Mouse (Mus musculus): ENCODE results near the gene AC124108.1.

Gene AC124108.1

DNA sequence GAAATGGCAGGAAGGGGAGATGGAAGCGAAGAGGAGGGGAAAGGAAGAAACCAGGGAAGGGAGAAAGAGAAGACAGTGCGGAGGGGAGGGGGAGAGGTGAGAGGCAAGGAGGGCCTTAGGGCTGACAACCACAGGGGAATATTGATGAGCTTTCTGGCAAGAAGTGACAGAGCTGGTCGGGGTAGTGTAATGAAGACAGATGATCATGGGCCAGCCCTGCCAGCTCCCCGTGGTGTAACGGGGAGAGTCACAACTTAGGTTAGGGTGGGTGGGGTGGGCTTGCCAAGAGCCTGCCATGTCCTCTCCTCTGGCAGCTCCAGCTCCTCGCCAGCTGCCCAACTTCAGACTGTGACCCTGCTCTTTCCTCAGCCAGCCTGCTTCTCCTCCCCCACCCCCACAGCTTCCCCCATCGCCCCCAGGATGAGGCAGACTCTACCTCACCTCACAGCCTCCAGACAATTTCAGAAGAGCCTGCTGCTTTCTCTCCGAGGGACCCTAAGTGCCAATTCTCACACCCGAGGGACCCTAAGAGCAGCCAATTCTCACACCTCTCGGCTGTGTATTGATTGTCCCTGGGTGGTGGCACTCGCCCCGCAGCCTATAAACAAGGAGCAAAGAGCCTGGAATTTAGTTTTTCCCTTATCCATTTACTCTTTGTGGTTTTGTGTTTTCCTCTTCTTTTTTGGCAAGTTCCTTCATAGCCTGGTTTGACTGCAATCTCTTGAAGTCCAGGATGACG is 26.3 kb upstream of the AC124108.1 start:
- peak in 1 of 2 experiments; percentile 55 for DNase-seq

DNA sequence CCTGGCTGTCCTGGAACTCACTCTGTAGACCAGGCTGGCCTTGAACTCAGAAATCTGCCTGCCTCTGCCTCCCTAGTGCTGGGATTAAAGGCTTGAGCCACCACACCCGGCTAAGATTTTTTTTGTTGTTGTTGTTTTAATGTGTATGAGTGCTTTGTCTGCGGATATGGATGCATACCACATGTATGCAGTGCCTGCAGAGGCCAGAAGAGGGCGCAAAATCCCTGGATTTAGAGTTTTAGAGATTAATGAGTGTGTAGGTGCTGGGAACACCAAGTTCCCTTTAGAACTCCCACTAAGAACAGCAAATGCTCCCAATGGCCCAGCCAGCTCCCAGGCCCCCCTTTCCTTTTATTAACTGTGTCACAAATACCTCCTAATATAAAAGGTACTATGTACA is 25.4 kb upstream of the AC124108.1 start:
- DNase-seq = peak in 1 of 2 experiments; percentile 67

DNA sequence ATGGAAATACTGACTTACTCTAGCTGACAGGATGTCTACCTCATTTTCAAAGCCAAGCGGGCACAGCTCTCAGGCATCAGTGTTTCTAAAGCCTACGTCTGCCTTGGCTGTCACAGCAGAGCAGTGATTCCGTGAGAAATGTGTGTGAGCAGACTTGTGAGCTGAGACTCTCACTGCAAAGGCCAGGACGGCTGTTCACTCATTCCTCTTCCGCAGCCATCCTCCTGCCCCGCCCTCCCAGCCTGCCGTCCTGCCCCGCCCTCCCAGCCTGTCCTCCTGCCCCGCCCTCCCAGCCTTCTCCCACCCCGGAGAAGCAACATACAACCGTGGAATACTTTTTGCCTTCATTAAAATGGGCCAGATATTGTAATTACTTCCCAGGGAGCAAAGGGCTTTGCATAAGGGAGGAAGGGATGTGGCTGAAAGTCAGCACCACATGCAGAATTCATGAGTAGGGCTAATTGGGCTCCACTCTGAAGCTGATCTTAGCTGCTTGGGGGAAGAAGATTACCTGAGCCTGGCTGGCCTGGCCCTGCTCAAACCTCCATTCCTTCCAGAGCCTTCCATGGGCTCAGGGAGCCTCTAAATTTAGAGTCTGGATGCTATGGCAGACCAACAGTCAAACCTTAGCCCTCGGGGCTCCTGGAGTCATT is 23.0 kb upstream of the AC124108.1 start:
- DNase-seq = peak; percentile 58 to 73

DNA sequence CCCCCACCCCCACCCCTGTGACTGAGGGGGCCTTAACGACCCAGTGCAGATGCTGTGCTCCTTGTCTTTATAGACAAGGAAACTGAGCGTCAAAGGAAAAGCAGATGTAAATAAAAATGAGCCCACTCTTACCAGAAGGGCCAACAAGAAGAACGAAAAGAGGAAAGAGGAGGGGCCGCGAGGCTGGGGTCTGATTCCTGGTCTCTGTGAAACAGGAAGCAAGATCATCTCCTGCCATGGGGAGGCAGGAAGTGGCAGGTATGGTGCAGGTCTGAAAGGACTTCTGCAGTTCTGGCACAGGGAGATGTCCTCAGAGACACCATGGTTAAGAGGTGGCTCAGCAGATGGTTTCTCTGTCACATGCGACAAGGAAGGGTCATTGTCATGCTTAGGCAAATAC is 20.6 kb upstream of the AC124108.1 start:
- no peak for DNase-seq

DNA sequence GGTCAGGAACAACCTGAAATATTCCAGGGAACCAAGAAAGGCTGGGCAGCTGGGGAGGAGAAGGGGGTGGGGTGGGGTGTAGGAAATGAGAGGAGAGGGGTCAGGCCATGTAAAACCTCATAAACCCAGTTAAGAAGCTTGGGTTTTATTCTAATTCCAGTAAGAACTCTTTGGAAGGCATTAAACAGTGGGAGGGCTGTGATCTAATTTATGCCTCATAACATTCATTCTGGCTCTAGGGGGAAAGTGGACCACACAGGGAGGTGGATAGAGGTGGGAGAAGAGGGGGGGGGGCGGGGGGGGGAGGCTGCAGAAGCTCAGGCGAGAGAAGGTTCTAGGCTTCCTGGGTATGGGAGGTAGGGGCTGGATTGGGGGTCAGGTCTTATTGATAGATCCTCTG is 19.6 kb upstream of the AC124108.1 start:
- DNase-seq = no peak

DNA sequence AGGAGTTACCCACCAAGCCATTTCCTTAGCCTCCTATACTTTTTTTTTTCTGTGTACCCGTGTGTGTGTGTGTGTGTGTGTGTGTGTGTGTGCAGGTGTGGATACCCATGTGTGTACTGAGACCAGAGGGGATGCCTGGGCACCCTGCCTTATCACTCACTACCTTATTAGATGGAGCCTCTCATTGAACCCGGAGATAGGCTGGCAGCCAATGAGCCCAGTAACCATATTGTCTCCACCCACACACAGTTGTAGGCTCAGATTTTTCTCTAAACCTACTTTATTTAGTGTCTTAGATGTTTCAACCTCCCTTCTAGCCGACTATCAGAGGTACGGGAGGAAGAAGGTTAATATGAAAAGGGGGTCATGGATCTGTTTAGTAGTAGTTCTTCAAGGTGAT is 5.0 kb upstream of the AC124108.1 start:
- DNase-seq = no peak

DNA sequence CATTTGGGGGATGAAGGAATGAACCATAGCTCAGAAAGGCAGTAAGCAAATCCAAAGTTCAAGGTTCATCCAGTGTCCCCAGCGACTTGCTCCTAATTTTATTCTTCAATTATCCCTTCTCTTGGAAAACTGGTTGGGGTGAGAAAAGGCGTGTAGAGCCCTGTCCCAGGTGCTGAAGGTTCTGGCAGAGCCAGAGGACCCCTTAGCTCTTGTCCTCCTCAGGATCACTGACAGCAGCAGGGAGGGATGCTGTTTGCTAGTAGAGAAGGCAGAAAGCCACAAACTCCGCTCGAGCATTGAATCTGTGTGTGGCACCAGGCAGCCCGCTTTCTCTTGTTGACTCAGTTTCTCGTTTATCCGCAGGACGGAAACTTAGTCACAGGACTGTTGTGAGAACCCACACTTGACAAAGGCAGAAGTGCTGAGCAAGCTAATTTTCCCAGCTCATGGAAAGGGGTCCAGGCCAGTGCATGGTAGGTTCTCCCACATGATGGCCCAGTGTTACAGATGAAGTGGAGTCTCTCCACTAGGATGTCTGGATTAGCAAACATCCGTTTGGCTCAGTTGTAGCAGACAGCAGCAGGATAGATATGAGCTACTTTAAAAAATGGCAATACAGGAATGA is 2.7 kb upstream of the AC124108.1 start:
- DNase-seq = no peak

DNA sequence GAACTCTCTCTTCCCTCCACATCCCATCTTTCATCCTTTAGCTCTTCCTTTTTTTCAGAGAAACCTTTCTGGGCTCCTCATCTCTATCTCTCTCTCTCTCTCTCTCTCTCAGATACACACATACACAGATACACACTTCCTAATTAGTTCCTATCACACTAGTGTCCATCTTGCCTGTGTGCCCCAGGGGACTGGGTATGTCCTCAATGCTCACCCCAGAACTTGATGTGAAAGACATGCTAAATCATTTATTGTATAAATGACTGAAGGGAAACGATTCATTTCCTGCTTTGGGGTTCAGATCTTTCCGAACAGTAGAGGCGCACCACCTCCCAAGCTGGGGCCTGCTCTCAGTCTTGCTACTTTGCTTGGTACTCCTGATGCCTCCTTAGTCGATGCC is 2.0 kb upstream of the AC124108.1 start:
- DNase-seq = no peak

DNA sequence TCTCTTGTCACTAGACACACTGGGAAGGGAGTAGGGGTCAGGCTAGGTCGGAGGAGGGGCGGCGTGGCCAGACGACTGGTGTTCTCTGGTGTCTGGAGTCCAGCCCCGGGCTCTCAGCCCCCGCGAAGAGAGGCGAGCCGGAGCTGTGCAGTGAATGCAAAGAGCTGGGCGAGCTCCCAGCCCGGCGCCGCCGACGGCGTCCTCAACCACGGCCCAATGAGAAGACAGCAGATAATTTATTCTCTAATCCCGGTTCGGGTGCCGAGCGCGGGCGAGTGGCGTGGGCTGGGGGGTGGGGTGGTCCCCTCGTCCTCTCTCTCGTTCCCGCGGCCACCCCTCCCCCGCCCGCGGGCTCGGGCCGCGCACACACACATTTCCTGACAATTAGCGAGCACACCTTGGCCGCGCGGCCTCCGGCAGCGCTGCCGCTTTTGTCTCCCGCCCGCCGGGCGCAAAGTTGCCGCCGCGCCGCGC is 1.2 kb upstream of the AC124108.1 start:
- peak; percentile 80 to 84 for DNase-seq

DNA sequence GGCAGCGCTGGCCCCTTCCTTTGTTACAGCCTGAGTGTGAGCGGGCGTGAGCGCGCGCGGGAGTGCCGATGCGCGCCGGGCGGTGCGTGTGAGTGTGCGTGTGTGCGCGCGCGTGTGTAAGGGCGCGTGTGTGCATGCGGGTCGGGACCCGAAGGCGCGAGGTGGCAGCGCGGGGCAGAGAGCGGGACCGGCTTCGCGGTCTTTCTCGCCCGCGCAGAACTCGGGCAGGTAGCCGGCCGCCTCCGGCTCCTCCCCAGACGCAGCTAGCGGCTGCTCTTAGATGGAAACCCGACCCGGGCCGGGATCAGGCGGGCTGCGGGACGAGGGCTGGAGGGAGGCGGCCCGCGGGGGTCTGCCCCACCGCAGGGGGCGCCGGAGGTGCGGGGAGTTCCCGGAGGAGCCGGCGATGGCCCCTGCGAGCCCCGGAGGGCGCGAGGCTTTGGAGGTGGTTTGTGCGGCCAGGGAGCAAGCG is 600 bp upstream of the AC124108.1 start:
- peak; percentile 64 to 66 for DNase-seq

DNA sequence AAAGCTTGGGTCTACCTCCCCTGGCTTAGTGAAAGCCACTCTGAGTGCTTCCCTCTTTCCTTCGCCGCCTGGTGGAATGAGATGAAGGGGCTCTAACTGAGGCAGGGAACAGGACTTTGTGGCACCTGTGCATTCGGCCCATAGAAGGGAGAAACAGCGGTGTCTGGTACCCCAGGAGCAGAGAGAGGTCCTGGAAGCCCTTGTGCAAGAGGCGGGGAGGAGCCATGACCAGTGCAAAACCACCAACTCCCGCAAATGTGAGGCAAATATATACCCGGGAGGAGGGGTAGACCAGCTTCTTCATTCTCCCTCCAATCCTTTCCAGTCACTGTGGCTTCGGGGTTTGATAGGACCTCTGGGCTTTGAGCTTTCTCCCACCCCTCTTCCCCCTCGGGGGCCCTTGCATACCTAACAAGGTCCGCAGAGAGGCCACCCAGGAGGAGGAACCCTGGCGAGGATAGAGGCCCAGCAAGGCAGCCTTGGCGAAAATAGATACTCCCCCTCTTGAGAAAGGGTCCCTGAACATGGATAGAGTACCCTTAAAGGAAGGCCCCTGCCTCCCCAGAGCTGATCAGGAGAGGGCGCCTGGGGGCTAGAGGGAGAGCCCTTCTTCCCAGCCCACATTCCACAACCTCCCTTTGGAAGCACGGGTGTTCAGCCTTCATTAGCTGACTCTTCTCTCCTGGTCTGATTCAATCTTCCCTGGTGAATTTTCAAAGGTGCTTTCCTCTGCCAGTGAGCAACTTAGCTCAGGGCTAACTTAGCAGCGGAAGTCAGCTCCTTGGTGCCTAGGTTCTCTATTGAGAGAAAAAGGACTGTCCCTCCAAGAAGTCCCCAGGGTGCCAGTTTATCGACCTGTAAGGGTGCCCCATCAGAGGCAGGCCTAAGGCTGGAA is 776 bp downstream of the AC124108.1 start:
- peak; percentile 60 to 73 for DNase-seq

DNA sequence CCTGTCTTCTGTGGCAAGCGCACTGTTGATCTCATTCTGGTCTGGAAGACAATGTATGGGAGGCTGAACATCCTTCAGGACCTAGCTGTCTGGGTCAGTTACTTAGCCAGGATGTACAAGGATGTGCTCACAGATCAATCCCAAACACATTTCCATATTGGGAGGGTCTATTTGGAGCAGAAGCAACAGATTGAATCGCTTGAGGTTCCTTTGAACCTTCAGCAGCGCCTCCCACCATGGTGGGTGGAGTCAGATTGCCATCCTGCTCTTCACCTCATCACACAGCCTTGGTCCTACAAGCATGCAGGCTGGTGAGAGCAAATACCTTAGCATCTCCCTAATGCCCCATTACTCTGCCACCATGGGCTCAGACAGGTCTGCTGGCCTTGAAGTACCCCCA is 2.5 kb downstream of the AC124108.1 start:
- DNase-seq = no peak

DNA sequence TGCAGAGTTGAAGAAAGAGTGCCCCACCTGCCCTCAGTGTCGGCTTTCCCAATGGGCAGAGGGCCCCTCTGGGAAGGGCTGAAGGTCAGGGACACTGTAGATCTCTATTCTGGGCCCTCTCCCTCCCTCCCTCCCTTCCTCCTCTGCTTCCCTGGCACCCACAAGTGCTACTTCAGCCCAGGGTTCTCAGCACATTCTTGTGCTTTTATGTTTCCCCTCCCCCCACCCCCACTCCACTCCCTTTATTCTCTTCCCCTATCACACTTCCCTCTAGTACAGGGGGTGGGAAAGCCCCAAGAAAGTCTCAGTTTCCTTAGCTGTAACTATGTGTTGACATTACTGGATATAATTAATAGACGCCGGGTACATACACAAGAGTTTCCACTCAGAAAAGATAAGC is 3.4 kb downstream of the AC124108.1 start:
- no peak for DNase-seq

DNA sequence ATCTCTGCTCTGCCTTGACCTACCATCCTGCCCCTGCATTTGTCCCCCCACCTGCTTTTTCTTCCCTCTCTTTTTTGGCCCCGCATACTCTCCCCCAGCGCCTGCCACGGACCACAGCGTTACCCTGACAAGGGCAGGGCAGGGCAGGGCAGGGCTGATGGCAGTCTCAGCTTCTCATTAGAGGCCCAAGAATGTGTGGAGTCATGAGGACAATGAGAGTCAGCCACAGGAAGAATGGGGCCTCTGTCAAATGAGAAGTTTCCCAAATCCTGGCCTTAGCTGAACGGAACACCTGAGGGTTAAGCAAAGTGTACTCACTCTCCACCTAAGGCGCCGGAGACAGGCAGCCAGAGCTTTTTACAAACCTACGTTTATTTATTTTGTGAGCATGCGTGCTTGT is 3.8 kb downstream of the AC124108.1 start:
- DNase-seq = no peak

DNA sequence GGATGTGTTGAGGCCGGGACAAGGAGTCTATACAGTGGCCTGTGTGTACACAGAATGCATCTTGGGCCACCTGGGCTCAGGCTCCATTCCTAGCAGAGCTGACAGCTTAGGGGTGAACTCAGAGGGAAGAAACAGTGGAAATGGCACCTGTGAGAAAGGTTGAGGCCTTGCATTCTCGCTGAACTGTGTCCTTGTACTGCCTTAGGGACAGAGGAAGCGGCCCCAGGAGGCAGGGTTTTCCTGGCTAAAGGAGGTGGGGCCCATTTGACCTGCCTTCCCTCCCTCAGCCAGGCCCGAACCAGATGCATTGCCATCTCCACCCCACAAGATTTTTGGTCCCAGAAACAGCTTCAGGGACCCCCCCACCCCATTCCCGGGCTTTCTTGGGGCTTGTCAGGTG is 4.4 kb downstream of the AC124108.1 start:
- no peak for DNase-seq

DNA sequence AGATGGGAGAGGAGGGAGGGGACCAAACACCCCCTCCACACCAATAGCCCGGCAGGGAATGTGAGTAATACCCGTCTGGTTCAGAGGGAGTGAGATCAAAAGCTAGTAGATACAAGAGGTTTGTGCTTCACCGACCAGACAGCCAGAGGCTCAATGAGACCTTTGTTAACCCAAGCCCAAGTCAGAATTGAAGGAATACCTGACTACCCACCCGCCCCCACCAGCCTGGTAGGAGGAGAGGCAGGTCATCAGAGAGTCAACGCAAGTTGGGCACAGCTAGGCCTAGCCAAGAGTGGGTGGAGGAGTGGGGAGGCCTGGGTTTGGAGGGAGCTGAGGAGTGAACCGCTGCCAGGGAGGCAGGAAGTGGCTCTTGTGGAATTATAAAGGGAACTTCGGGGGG is 5.1 kb downstream of the AC124108.1 start:
- DNase-seq = no peak

DNA sequence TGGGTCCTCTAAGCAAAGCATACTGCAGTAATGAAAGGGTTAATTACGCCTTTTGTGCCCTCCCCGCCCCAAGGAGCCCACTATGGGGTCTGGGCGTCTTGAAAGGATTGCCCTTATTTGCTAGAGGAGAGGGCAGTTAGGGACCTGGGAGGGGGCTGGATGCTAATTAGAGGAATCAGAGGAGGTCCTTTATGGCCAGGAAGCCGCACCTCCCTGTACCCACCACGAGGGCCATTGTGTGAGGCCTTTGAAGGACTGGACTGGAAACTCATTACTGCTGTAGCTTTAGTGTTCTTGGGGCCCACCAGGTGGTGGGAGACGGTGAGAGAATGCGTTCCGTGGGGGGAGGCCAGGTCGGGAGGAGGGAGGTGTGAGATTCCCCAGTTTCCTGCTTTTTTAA is 6.4 kb downstream of the AC124108.1 start:
- no peak for DNase-seq

DNA sequence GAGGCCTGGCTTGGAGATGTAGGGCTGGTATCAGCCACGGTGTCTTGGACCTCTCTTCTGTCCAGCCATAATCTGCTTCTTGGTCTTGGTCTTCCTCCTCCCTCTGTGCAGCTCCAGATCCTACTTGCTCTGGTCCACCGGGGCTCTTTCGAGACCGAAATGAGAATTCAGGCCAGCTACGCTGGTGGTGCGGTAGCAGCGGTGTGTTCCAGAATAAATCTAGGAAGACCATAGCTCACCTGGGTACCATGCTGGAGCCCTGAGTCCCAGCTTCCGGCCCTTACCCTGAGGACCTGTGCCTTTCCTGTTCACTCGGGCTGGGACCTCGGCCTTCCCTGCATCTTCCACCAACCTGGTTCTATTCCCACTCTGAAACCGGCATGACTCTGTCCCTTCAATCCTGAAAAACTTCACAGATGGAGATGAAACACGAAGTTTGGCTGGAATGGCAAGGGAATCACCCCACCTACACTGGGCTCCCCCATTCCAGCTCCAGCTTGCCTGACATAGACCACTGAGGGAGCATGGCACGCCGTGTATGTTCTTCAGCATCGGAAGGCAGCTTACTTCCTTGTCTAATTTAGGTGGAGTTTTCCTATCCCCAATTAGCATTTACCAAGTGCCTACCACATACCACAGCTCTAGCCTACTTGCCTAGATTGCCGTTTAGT is 7.3 kb downstream of the AC124108.1 start:
- DNase-seq = no peak

DNA sequence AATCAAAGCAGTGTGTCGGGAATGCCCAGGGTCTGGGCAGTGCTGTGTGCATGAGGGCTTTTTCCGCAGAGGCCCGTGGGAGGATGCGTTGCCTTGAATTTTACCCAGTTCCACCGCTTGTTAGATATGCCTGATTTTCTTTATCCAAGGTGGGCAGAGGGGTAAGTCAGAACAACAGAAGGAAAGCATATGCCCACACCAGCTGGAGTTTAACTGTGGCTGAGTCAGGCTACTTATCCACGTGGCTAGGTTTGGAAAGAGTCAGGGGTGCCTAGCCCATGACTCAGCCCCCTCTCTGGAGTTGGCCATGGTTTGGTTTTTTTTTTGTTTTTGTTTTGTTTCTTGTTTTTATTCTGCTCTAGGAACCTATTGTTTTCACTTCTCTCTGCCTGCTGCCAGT is 8.0 kb downstream of the AC124108.1 start:
- DNase-seq = no peak

DNA sequence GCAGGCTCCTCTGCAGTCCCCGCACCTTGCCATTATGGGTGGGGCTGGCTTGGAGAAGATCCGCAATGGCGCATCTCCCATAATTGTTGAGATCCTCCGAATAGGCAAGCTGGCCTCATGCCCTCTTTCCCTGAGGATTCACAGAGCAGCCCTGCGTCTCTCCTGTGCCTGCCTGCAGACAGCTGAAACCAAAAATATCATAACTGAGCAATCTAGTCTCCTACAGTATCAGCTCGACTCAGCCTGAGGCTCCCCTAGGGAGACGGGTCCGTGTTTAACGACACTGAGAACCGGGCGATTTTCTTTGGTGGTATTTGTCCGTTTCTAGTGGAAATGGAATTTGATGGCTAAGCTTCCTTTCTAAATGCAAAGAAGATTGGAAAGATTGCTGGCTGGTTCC is 8.7 kb downstream of the AC124108.1 start:
- peak; percentile 78 to 81 for DNase-seq

DNA sequence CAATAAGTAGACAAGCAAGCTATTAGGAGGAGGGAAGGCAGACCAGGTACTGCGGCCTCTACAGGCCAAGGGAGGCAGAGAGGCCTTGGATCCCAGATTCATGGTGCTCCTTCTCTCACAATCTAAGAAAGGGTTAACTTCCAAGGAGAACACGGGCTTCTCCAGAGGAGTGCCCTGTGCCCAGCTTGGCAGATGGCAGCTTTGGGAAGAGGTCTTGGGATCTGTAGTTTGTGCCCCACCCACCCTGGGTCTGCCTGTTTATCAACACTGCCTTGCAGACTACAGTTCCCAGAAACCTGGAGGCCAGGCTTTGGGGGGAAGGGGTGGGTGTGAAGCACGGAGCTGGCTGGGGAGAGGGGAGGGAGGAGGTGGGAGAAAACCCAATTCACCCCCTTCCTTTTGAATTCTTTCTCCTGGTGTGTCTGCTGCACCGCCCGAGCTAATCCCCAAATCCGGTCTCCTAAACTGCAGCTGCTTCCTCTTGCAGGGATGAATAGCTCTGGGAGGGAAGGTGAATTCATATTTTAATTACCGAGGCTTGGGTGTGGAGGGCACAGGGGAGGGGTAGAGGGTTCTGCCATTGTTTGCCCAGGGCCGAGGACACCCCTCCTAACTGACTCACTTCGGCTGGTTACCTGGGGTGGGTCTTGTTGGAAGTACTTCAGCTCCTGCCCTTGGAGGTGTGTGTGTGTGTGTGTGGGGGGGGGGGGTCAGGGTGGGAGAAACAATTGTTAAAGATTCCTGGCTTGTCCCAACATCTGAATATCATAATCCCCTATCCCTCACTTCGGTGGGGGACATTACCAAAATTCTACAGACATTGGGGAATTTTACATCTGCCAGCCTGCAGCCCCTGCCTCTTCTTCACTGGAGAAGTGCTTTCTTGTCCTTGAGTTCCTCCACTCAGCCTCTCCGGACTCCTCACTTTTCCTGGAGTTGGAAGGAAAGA is 9.6 kb downstream of the AC124108.1 start:
- DNase-seq = peak; percentile 94
